Mouse (Mus musculus) left cerebral cortex, adult 2 months (tissue): ENCODE results near the gene Tmod4. TPM values are rescaled to one million over a fixed set of nuclear protein-coding genes. Genes with fewer than 3 reads are reported as not detected.
A peak's percentile ranks its signal among the peaks of the same experiment; 100 is the strongest.

Experiments
- DNase-seq, 2 experiments: peaks; one replicate each; pipeline ENCODE4 v3.0.0; 2021 to 2022; ENCODE audit warnings: low spot score in 2 of 2, mixed read lengths in 1 of 2; ENCODE audit errors: extremely low spot score in 1 of 2
- H3K27ac ChIP-seq: fragments of 200-600 bp; 2 replicates; pipeline ENCODE4 v1.8.1; 2022
- H3K4me3 ChIP-seq: fragments of 200-600 bp; 2 replicates; pipeline ENCODE4 v1.8.1; 2022
- CTCF ChIP-seq: fragments of 200-600 bp; IDR thresholded peaks from 2 replicates; pipeline ENCODE4 v1.8.1; 2022; ENCODE audit warnings: antibody characterized with exemption, mild to moderate bottlenecking, moderate library complexity
- intact Hi-C: fragments of 180-260 bp; cut with DNase I; formaldehyde crosslinking; loops from one replicate; pipeline ENCODE4 v1.15.1; 2025
- microRNA-seq, 2 experiments: library from miRNA; unstranded; fragments of <30 nt; microRNA quantifications; one replicate each; pipeline ENCODE4 v1.2.0; 2021
- total RNA-seq, 2 experiments: library from RNA; stranded (reverse); gene quantifications; 2 replicates each; pipeline ENCODE4 v1.2.3; 2021

The Tmod4 gene
- total RNA-seq, 2 experiments from 2014 or later, result 0.82 TPM; not detected in 1

GRCm38 (mm10) chr3:95163419-95164255 lies 39.4 kb downstream of the Tmod4 start:
- intact Hi-C loops, result no loop called here
- Histone ChIP-seq H3K4me3 (no peak overlapping the region), H3K27ac (no peak overlapping the region)
- DNase-seq, result no peak
- no peak for TF ChIP-seq CTCF

- no peak for DNase-seq
- Histone ChIP-seq H3K27ac (no peak overlapping the region), H3K4me3 (no peak overlapping the region)
- intact Hi-C loops, result no loop called here
- no peak for TF ChIP-seq CTCF
Measured at GRCm38 (mm10) chr3:95164256-95164550, 39.9 kb downstream of the Tmod4 start.

GRCm38 (mm10) chr3:95164840-95165239 lies 40.6 kb downstream of the Tmod4 start:
- no peak for DNase-seq
- Histone ChIP-seq H3K27ac (no peak overlapping the region), H3K4me3 (no peak overlapping the region)
- no peak for TF ChIP-seq CTCF
- intact Hi-C loops, result no loop called here

- H3K4me3 ChIP-seq, result no peak overlapping the region
- TF ChIP-seq CTCF, result no peak
- intact Hi-C loops, result no loop called here
- DNase-seq, result no peak
- no peak overlapping the region for H3K27ac ChIP-seq
Measured at GRCm38 (mm10) chr3:95169996-95170395, 45.7 kb downstream of the Tmod4 start.

- DNase-seq, result no peak
- Histone ChIP-seq H3K4me3 (no peak overlapping the region), H3K27ac (no peak overlapping the region)
- intact Hi-C loops, result no loop called here
- TF ChIP-seq CTCF, result no peak
Measured at GRCm38 (mm10) chr3:95171105-95171504, 46.8 kb downstream of the Tmod4 start.

- no peak overlapping the region for H3K27ac ChIP-seq
- intact Hi-C loops, result no loop called here
- TF ChIP-seq CTCF, result no peak
- no peak overlapping the region for H3K4me3 ChIP-seq
- DNase-seq, result no peak
Measured at GRCm38 (mm10) chr3:95172526-95173255, 48.4 kb downstream of the Tmod4 start.

GRCm38 (mm10) chr3:95173256-95173949 lies 49.1 kb downstream of the Tmod4 start:
- no peak for TF ChIP-seq CTCF
- intact Hi-C loops, result no loop called here
- H3K4me3 ChIP-seq, result peak overlapping the region; percentile 32
- no peak for DNase-seq
- no peak overlapping the region for H3K27ac ChIP-seq

- TF ChIP-seq CTCF, result peak; percentile 88
- DNase-seq, result peak; percentile 62 to 79
Measured at GRCm38 (mm10) chr3:95174011-95174592, 49.8 kb downstream of the Tmod4 start.

GRCm38 (mm10) chr3:95176500-95176899 lies 52.2 kb downstream of the Tmod4 start:
- intact Hi-C loops, result no loop called here
- no peak for TF ChIP-seq CTCF
- Histone ChIP-seq H3K4me3 (no peak overlapping the region), H3K27ac (no peak overlapping the region)
- no peak for DNase-seq

More at GRCm38 (mm10) chr3:95174011-95174592, 49.8 kb downstream of the Tmod4 start:
- Histone ChIP-seq H3K27ac (no peak overlapping the region), H3K4me3 (peak overlapping the region; percentile 32)
- intact Hi-C loops, result loop anchor here (1.0 kb wide), 1 partner anchor 32 kb away; the partner anchor contains the start of gene Tnfaip8l2

- intact Hi-C loops, result no loop called here
- Histone ChIP-seq H3K4me3 (no peak overlapping the region), H3K27ac (no peak overlapping the region)
- TF ChIP-seq CTCF, result no peak
- DNase-seq, result no peak
Measured at GRCm38 (mm10) chr3:95177583-95177982, 53.3 kb downstream of the Tmod4 start.

Small RNAs within 50 kb of the gene (microRNA-seq; reads per million reads assigned to microRNA genes)
- 0 reads per million in 2 experiments for gene Mir8099-1

Other genes with a start within 250 kb of the Tmod4 start
- 100 to 1,000 TPM; 245 to 288 TPM for gene Psmb4, start 237.5 kb upstream of the Tmod4 start, total RNA-seq
- gene Selenbp1, start 191.4 kb upstream of the Tmod4 start, total RNA-seq, result 10 to 100 TPM in 1 of 2 experiments, 1 to 10 TPM in 1; 7.9 to 10.0 TPM
- gene Rfx5, start 170.4 kb upstream of the Tmod4 start, total RNA-seq, result 10 to 100 TPM; 23.3 to 28.2 TPM
- 10 to 100 TPM; 58.0 to 58.4 TPM for gene Pi4kb, start 149.7 kb upstream of the Tmod4 start, total RNA-seq
- 10 to 100 TPM; 23.1 to 25.9 TPM for gene Zfp687, start 109.0 kb upstream of the Tmod4 start, total RNA-seq
- gene Psmd4, start 81.9 kb upstream of the Tmod4 start, total RNA-seq, result 100 to 1,000 TPM; 156 to 164 TPM
- 10 to 100 TPM; 58.2 to 58.5 TPM for gene Pip5k1a, start 17.5 kb upstream of the Tmod4 start, total RNA-seq
- 10 to 100 TPM; 42.1 to 43.1 TPM for gene Vps72, start 13.5 kb upstream of the Tmod4 start, total RNA-seq
- 10 to 100 TPM; 45.6 to 49.7 TPM for gene Scnm1, start 9.5 kb downstream of the Tmod4 start, total RNA-seq
- 10 to 100 TPM; 13.5 to 16.1 TPM for gene Lysmd1, start 9.6 kb downstream of the Tmod4 start, total RNA-seq
- 1 to 10 TPM; 2.5 to 2.6 TPM for gene Tnfaip8l2, start 17.9 kb downstream of the Tmod4 start, total RNA-seq
- gene Sema6c, start 36.0 kb downstream of the Tmod4 start, total RNA-seq, result 10 to 100 TPM; 24.8 to 26.5 TPM
- 10 to 100 TPM; 10.9 to 11.8 TPM for gene Gabpb2, start 93.4 kb downstream of the Tmod4 start, total RNA-seq
- 10 to 100 TPM; 67.5 to 70.3 TPM for gene Cdc42se1, start 104.3 kb downstream of the Tmod4 start, total RNA-seq
- gene Mllt11, start 107.7 kb downstream of the Tmod4 start, total RNA-seq, result 100 to 1,000 TPM; 272 to 277 TPM
- gene Gm128, start 117.1 kb downstream of the Tmod4 start, total RNA-seq, result under 1 TPM; 0.20 to 0.61 TPM
- gene Bnipl, start 126.7 kb downstream of the Tmod4 start, total RNA-seq, result under 1 TPM; 0.61 to 0.87 TPM
- gene Mindy1, start 156.9 kb downstream of the Tmod4 start, total RNA-seq, result 10 to 100 TPM; 19.9 to 21.5 TPM
- 10 to 100 TPM; 22.1 to 23.5 TPM for gene Prune1, start 157.6 kb downstream of the Tmod4 start, total RNA-seq
- under 1 TPM; 0.61 to 1.00 TPM for gene Anxa9, start 182.7 kb downstream of the Tmod4 start, total RNA-seq
- gene Cers2, start 190.3 kb downstream of the Tmod4 start, total RNA-seq, result 10 to 100 TPM; 37.4 to 42.2 TPM
- 10 to 100 TPM; 35.7 to 37.2 TPM for gene Setdb1, start 232.7 kb downstream of the Tmod4 start, total RNA-seq